Mouse (Mus musculus) G1E (cell line): Measurements from ENCODE around the gene Actl6b. TPM values are rescaled to one million over a fixed set of nuclear protein-coding genes. Genes with fewer than 3 reads are reported as not detected.

ENCODE experiments used
- ATAC-seq: 2 replicates; pipeline ENCODE4 v1.8.0; 2016; ENCODE audit warnings: mild to moderate bottlenecking; ENCODE audit not compliant: insufficient number of reproducible peaks, poor library complexity, low FRiP score, severe bottlenecking; ENCODE audit errors: extremely low read depth
- DNase-seq: peaks from one replicate; pipeline ENCODE4 v3.0.0; 2012; ENCODE audit warnings: low spot score
- H3K27me3 ChIP-seq: 2 replicates; pipeline ENCODE4 v1.6.1; 2012; ENCODE audit warnings: mild to moderate bottlenecking, low read length, inconsistent platforms; ENCODE audit not compliant: insufficient read depth
- H3K36me3 ChIP-seq: replicated peaks from 2 replicates; pipeline ENCODE3; 2012; ENCODE audit warnings: mild to moderate bottlenecking, inconsistent platforms
- H3K4me1 ChIP-seq: 2 replicates; pipeline ENCODE4 v1.6.1; 2012; ENCODE audit warnings: low read depth, low read length, inconsistent platforms, mixed read lengths; ENCODE audit not compliant: insufficient read depth
- H3K4me3 ChIP-seq: 2 replicates; pipeline ENCODE4 v1.5.1; 2012; ENCODE audit warnings: low read depth, mild to moderate bottlenecking, inconsistent platforms, low read length, moderate library complexity, mixed read lengths
- H3K9me3 ChIP-seq: replicated peaks from 2 replicates; pipeline ENCODE4 v1.6.1; 2012; ENCODE audit warnings: inconsistent platforms
- CTCF ChIP-seq: IDR thresholded peaks from 2 replicates; pipeline ENCODE4 v1.5.1; 2012; ENCODE audit warnings: low read depth, low read length, inconsistent platforms, mixed read lengths
- GATA1 ChIP-seq: IDR thresholded peaks from 2 replicates; pipeline ENCODE4 v1.6.1; 2012; ENCODE audit warnings: borderline replicate concordance, low read length, inconsistent platforms, mixed read lengths
- GATA2 ChIP-seq: IDR thresholded peaks from 2 replicates; pipeline ENCODE4 v1.6.1; 2012; ENCODE audit warnings: low read depth, low read length, inconsistent platforms, borderline replicate concordance
- POLR2AphosphoS5 ChIP-seq: IDR thresholded peaks from 2 replicates; pipeline ENCODE4 v1.6.1; 2012; ENCODE audit warnings: low read depth, low read length, inconsistent platforms; ENCODE audit not compliant: insufficient replicate concordance
- TAL1 ChIP-seq: conservative IDR thresholded peaks from 2 replicates; pipeline ENCODE4 v1.6.1; 2012; ENCODE audit warnings: low read depth, low read length, inconsistent platforms, mixed read lengths
- polyA plus RNA-seq: library from polyadenylated mRNA; stranded (reverse); fragments of >175 nt; gene quantifications from 2 replicates; pipeline ENCODE4 v1.2.3, GENCODE M21; 2012
- total RNA-seq, 2 experiments: library from RNA; stranded (forward) in 1 of 2; stranded (reverse) in 1 of 2; fragments of 200-1000 nt in 1 of 2; fragments of >200 nt in 1 of 2; fragmentation: Nextera tagmentation in 1 of 2; gene quantifications; 2 replicates each; pipeline ENCODE4 v1.2.3; 2014 to 2017

The Actl6b gene
- not detected in 2 replicates for total RNA-seq (2014; fragmentation: Nextera tagmentation)
- 0.11 TPM in 1 of 2 replicates, not detected in the other for total RNA-seq (2017)
- polyA plus RNA-seq: not detected in 2 replicates

DNA sequence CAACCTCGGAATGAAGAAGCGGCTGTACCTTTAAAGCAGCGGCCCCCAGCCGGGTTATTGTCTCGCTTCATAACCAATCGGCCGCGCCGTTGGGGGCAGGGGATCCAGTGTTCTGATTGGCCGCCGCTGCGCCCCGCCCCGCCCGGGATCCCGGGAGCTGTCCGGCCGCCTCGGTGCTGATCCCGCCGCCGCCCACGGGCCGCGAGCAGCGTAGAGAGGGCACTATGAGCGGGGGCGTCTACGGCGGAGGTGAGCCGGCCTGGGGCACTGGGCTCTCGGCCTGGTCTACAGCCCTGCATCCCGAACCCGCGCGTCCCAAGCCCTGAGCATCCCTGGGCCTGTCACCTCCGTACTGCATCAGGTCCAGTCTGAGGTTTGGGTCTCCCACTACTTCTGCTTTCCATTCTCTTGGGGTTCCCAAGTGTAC lies at the start of gene Actl6b:
Gene Actl6b, plus strand, starts transcription at position 107 of the 427 bp plus-strand sequence.
- peak within 1 kb of the TSS; percentile 48; the same call in 1 of the 2 replicates for H3K4me3 ChIP-seq
- DNase-seq (peak; percentile 68), ATAC-seq (no peak)
- H3K36me3 ChIP-seq: no peaks in the 10 kb centered on the region
- H3K4me1 ChIP-seq: peaks cover 9% of the 10 kb centered on the region
- H3K9me3 ChIP-seq: peaks cover 3% of the 10 kb centered on the region
- peaks cover 56% of the 10 kb centered on the region for H3K27me3 ChIP-seq
- TF ChIP-seq TAL1: no peak
- no peak for TF ChIP-seq POLR2AphosphoS5
- no peak for TF ChIP-seq GATA2
- TF ChIP-seq GATA1: no peak
- no peak for TF ChIP-seq CTCF

GRCm38 (mm10) chr5:137504041-137504440 lies 49.3 kb upstream of the Actl6b start:
- Histone ChIP-seq H3K36me3 (peaks cover 26% of the 10 kb centered on the region), H3K27me3 (no peaks in the 10 kb centered on the region), H3K4me1 (peaks cover 34% of the 10 kb centered on the region), H3K4me3 (peak overlapping the region; percentile 20; the same call in 1 of the 2 replicates), H3K9me3 (no peaks in the 10 kb centered on the region)
- no peak for TF ChIP-seq GATA2
- no peak for TF ChIP-seq TAL1
- TF ChIP-seq POLR2AphosphoS5: no peak
- no peak for TF ChIP-seq GATA1
- TF ChIP-seq CTCF: peak; percentile 23; the same call in 1 of the 2 replicates
- no peak for ATAC-seq
- DNase-seq: no peak

DNA sequence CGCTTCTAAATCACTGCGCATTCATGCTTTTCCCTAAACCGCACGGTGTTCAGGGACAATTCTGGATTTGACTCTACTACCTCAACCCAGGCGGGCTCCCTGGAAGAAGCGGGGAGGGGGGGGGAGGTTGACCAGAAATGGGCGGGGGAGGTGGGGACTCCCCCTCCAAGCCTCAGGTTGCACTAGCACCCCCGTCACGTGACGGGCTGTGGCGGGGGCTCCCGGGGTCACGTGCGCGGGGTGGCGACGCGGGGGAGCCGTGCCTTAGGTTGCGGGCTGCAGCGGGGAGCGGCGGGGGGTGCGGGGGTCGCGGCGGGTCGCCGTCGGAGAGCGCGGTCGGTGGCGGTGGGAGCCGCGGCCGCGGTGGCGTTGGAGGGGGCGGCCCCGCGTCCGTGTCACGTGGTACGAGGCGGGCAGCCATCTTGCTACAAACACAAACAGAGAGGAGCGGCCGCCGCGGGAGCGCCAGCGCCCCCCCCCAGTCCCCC lies 43.3 kb upstream of the Actl6b start:
- peaks cover 36% of the 10 kb centered on the region for H3K36me3 ChIP-seq
- H3K4me1 ChIP-seq: peaks cover 52% of the 10 kb centered on the region
- H3K27me3 ChIP-seq: no peaks in the 10 kb centered on the region
- H3K9me3 ChIP-seq: no peaks in the 10 kb centered on the region
- peak; percentile 80 for DNase-seq
- peak overlapping the region; percentile 85 for H3K4me3 ChIP-seq
- no peak for ATAC-seq
- no peak for TF ChIP-seq CTCF
- TF ChIP-seq POLR2AphosphoS5: no peak
- TF ChIP-seq GATA1: no peak
- TF ChIP-seq GATA2: no peak
- no peak for TF ChIP-seq TAL1

DNA sequence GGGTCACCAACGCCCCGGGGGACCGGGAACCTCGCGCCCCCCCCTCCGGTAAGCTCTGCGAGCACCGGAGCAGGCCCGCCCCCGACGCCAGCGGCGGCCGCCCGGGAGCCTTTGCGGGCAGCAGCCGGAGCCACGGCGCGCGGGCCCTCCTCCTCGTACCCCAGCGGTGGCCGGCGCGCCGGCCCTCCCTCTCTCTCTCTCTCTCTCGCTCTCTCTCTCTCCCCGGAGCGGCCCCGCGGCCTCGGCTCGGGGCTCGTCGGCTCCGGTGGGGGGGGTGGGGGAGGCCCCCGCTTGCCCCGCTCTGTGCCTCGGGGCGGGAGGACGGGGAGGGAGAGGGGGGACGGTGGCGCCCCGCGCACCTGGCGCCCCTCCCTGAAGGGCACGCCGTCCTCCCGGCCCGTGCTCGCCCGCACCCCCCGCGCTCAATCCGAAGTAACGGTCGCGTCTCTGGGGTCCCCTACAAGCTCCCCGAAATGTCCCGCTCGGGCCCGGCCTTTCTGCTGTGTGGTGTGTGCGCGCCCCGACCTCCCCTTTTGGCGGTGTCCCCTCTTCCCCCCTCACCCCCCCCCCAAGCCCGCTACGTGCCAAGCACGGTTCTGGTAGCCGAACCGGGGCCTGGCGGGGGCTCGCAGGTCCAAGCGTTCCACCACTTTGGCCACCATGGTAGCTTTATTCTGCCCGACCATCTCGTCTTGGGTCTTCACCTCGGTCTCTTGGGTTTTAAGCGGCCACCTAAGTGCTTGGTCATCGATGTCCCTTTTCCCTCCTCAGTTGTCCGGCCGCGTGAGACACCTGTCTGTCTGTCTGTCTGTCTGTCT lies 42.5 kb upstream of the Actl6b start:
- Histone ChIP-seq H3K36me3 (peaks cover 44% of the 10 kb centered on the region), H3K27me3 (no peaks in the 10 kb centered on the region), H3K4me3 (peak overlapping the region; percentile 85), H3K4me1 (peaks cover 58% of the 10 kb centered on the region), H3K9me3 (no peaks in the 10 kb centered on the region)
- TF ChIP-seq CTCF (no peak), POLR2AphosphoS5 (no peak), GATA1 (no peak), GATA2 (no peak), TAL1 (no peak)
- ATAC-seq (no peak), DNase-seq (peak; percentile 66)

- DNase-seq: no peak
- Histone ChIP-seq H3K4me3 (peak overlapping the region; percentile 85; the same call in 1 of the 2 replicates), H3K9me3 (no peaks in the 10 kb centered on the region), H3K4me1 (peaks cover 66% of the 10 kb centered on the region), H3K36me3 (peaks cover 53% of the 10 kb centered on the region), H3K27me3 (no peaks in the 10 kb centered on the region)
- no peak for ATAC-seq
- TF ChIP-seq GATA1: no peak
- TF ChIP-seq POLR2AphosphoS5: no peak
- no peak for TF ChIP-seq TAL1
- no peak for TF ChIP-seq CTCF
- no peak for TF ChIP-seq GATA2
Measured at GRCm38 (mm10) chr5:137511706-137512105, 41.6 kb upstream of the Actl6b start.

GRCm38 (mm10) chr5:137512847-137513794 lies 40.2 kb upstream of the Actl6b start:
- Histone ChIP-seq H3K4me3 (no peak overlapping the region), H3K27me3 (no peaks in the 10 kb centered on the region), H3K9me3 (no peaks in the 10 kb centered on the region), H3K4me1 (peaks cover 76% of the 10 kb centered on the region), H3K36me3 (peaks cover 67% of the 10 kb centered on the region)
- ATAC-seq: no peak
- DNase-seq: no peak
- TF ChIP-seq GATA2 (no peak), TAL1 (no peak), GATA1 (no peak), CTCF (peak; percentile 42; the same call in 1 of the 2 replicates), POLR2AphosphoS5 (no peak)
